16 mouse cellular contexts compared by ENCODE assay signal in the genomic region with DNA sequence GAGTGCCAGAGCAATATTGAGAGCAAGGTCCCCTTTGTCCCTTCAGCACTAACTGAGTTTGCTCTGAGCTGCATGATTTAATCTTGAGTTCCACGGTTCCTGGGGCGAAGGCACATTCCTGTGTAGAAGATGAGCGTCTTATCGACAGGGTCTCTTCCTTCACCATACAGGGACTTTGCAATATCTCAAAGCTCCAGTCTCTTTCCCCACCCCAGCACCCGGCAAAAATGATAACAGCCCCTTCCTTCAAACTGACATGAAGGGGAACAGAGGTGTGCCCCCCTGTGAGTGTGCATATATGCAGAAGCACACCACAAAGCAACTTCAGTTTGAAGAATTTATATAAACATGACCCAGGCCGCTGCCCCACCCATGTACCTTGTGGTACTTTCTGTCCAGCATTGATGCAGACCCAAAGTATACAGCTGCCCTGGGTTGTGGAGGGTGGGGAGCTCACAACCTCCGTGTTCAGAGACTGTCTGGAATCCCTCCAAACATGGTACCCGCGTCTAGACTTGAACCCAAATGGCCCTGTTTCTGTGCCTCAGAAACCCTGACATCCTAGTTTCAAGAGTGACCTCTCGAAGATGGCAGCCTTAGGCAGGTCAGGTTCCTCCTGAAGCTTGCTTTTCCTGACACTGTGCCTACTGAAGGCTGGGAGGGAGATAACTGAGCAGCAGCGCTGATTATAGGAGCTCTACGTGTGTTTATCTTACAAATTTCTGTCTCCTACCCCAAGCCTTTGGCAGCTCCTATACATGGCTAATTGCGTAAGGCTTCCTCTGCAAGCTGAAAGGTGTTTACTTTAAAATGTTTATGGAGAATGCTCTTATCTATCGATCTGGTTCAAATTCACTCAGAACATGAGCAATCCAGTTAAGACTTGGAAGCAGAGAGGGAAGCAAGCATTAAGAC.
A peak's percentile ranks its signal among the peaks of the same experiment; 100 is the strongest.
DNase-seq lines count a peak whose midpoint lies in the region; ATAC-seq and TF ChIP-seq lines count a peak whose summit lies in the region.
"Had no signal": no experiment of that assay in that cellular context is flagged by ENCODE, and none has a peak within 500 bp of the region (broad histone marks: within the 10 kb centered on the region; RNA-seq: fewer than 3 reads in every experiment).

No protein-coding gene starts in this region.

- no peak for TF ChIP-seq CTCF in liver, postnatal 0 days (IDR thresholded peaks at IDR 0.05; ENCODE audit: low read depth)

- H3K27me3 ChIP-seq in kidney, embryonic 15.5 days = no peaks in the 10 kb centered on the region
- no peaks in the 10 kb centered on the region for H3K27me3 ChIP-seq in liver, postnatal 0 days (ENCODE audit: insufficient read depth, low read length)
- H3K27me3 ChIP-seq in embryonic facial prominence, embryonic 10.5 days (replicated peaks; ENCODE audit: low read depth, poor library complexity, severe bottlenecking) = no peaks in the 10 kb centered on the region
- H3K27me3 ChIP-seq: embryonic facial prominence, embryonic 13.5 days; midbrain, embryonic 12.5 days had no signal

- 83% methylated on average over 14 of the region's 14 CpGs for WGBS in kidney, embryonic 15.5 days
- 34% methylated on average over 14 of the region's 14 CpGs for whole genome bisulfite sequencing in liver, postnatal 0 days (ENCODE audit: insufficient replicate concordance)
- 87% methylated on average over 14 of the region's 14 CpGs for WGBS in embryonic facial prominence, embryonic 10.5 days

- H3K4me1 ChIP-seq in kidney, embryonic 15.5 days = no peaks in the 10 kb centered on the region
- peaks cover 59% of the 10 kb centered on the region for H3K4me1 ChIP-seq in liver, postnatal 0 days (ENCODE audit: insufficient read depth)
- no peaks in the 10 kb centered on the region for H3K4me1 ChIP-seq in embryonic facial prominence, embryonic 10.5 days
- H3K4me1 ChIP-seq: embryonic facial prominence, embryonic 13.5 days; midbrain, embryonic 12.5 days had no signal

- peak; percentile 49; the same call in 1 of the 2 replicates for ATAC-seq in kidney, embryonic 15.5 days (replicated peaks; ENCODE audit: low FRiP score)
- peak; percentile 77 for ATAC-seq in liver, postnatal 0 days
- ATAC-seq: inflammation-experienced regulatory T-cells, adult 6 months had no signal

- H3K9me3 ChIP-seq in kidney, embryonic 15.5 days (replicated peaks) = no peaks in the 10 kb centered on the region
- no peaks in the 10 kb centered on the region for H3K9me3 ChIP-seq in liver, postnatal 0 days (ENCODE audit: low read length)
- 0 out of 2 replicates have a peak, but pooled peaks cover 3% of the 10 kb centered on the region for H3K9me3 ChIP-seq in embryonic facial prominence, embryonic 10.5 days
- H3K9me3 ChIP-seq: embryonic facial prominence, embryonic 13.5 days; midbrain, embryonic 12.5 days had no signal

- no peak overlapping the region for H3K4me2 ChIP-seq in kidney, embryonic 15.5 days
- peak overlapping the region; percentile 64 for H3K4me2 ChIP-seq in liver, postnatal 0 days (ENCODE audit: low read depth, low read length)
- H3K4me2 ChIP-seq: embryonic facial prominence, embryonic 13.5 days; midbrain, embryonic 12.5 days had no signal

- TF ChIP-seq EP300 in liver, postnatal 0 days (IDR thresholded peaks at IDR 0.05; ENCODE audit: low read depth) = peak; percentile 95

- no peak overlapping the region for H3K9ac ChIP-seq in kidney, embryonic 15.5 days
- H3K9ac ChIP-seq in liver, postnatal 0 days (replicated peaks) = peak overlapping the region; percentile 27; the same call in 1 of the 2 replicates
- H3K9ac ChIP-seq: embryonic facial prominence, embryonic 13.5 days; midbrain, embryonic 12.5 days had no signal

- no peak overlapping the region for H3K27ac ChIP-seq in kidney, embryonic 15.5 days
- peak overlapping the region; percentile 87 for H3K27ac ChIP-seq in liver, postnatal 0 days (ENCODE audit: low read depth)
- no peak overlapping the region for H3K27ac ChIP-seq in embryonic facial prominence, embryonic 10.5 days (replicated peaks)
- H3K27ac ChIP-seq: embryonic facial prominence, embryonic 13.5 days; heart, adult 2 months; midbrain, embryonic 12.5 days had no signal

- DNase-seq in kidney, postnatal 36 days = no peak
- DNase-seq in MEL-GATA-1-ER (ENCODE audit: extremely low read depth, low read depth) = peak; percentile 93
- peak; percentile 63 for DNase-seq in fat pad, adult 2 months (ENCODE audit: extremely low read depth, low read depth, low spot score)
- peak; percentile 24 for DNase-seq in liver, postnatal 0 days
- no peak for DNase-seq in frontal cortex, postnatal 25 days (ENCODE audit: low spot score in 2 of 2)
- DNase-seq in embryonic facial prominence, embryonic 10.5 days (ENCODE audit: low spot score) = no peak
- DNase-seq in cerebellum, postnatal 10 days = no peak
- DNase-seq: cerebellum, postnatal 25 days; heart, adult 2 months; heart, postnatal 4 days; kidney, postnatal 25 days; thymus, postnatal 25 days had no signal

- peaks cover 24% of the 10 kb centered on the region for H3K36me3 ChIP-seq in kidney, embryonic 15.5 days
- H3K36me3 ChIP-seq in liver, postnatal 0 days (replicated peaks; ENCODE audit: insufficient read depth, low read length) = no peaks in the 10 kb centered on the region
- H3K36me3 ChIP-seq in embryonic facial prominence, embryonic 10.5 days (replicated peaks) = peaks cover 20% of the 10 kb centered on the region

- no peak overlapping the region for H3K4me3 ChIP-seq in kidney, embryonic 15.5 days (replicated peaks)
- no peak overlapping the region for H3K4me3 ChIP-seq in liver, postnatal 0 days (ENCODE audit: low read depth, low read length)
- no peak overlapping the region for H3K4me3 ChIP-seq in embryonic facial prominence, embryonic 10.5 days
- H3K4me3 ChIP-seq: embryonic facial prominence, embryonic 13.5 days; heart, adult 2 months; midbrain, embryonic 12.5 days had no signal

Comparison
In these comparisons a context has a peak if more than half of its experiments do, and no peak if none do; other contexts are left out.
1. DNase-seq: peak in MEL-GATA-1-ER (single experiment), fat pad, adult 2 months (single experiment) and liver, postnatal 0 days (single experiment); none in kidney, postnatal 36 days (0 of 2), frontal cortex, postnatal 25 days (0 of 2), embryonic facial prominence, embryonic 10.5 days (single experiment) and cerebellum, postnatal 10 days (0 of 2).